Mouse (Mus musculus) liver, postnatal 0 days (tissue): ENCODE data around the gene Fam213a.

Experiments
- CTCF ChIP-seq: sonication (generic); IDR thresholded peaks from 2 replicates; pipeline ENCODE4 v1.5.1; 2016; ENCODE audit warnings: antibody characterized with exemption, low read depth
- EP300 ChIP-seq: IDR thresholded peaks from 2 replicates; pipeline ENCODE4 v1.6.1; 2016; ENCODE audit warnings: antibody characterized with exemption, low read depth, mild to moderate bottlenecking

GRCm38 (mm10) chr14:41005716-41006115, 7.9 kb downstream of the Fam213a start:
- TF ChIP-seq CTCF (no peak), EP300 (no peak)
